Mouse (Mus musculus) gastrocnemius, postnatal 36 days (tissue): ENCODE results near the gene Cpn1. TPM values are rescaled to one million over a fixed set of nuclear protein-coding genes. Genes with fewer than 3 reads are reported as not detected.

Source experiments
- DNase-seq, 2 experiments: peaks; one replicate each; pipeline ENCODE4 v3.0.0; 2022
- intact Hi-C: fragments of 180-260 bp; cut with DNase I; formaldehyde crosslinking; loops from one replicate; pipeline ENCODE4 v1.15.1; 2025
- total RNA-seq, 2 experiments: library from RNA; stranded (reverse); gene quantifications; 2 replicates each; pipeline ENCODE4 v1.2.3; 2021

Gene Cpn1
- total RNA-seq, 2 experiments from 2014 or later, result not detected

DNA sequence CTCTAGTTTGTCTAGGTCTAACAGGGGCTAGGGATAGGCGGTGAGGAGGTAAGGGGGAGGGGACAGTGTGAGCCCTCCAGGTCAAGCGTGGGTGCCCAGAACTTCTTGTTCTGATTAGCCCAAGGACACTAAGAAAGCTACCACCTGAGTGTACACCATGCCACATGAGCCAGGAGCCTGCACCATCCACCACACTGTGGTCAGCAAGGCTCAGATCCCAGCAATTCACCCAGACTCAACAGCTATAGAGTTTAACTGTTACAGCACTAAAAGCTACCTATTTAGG lies 69.0 kb downstream of the Cpn1 start:
- DNase-seq, result no peak
- intact Hi-C loops, result no loop called here

DNA sequence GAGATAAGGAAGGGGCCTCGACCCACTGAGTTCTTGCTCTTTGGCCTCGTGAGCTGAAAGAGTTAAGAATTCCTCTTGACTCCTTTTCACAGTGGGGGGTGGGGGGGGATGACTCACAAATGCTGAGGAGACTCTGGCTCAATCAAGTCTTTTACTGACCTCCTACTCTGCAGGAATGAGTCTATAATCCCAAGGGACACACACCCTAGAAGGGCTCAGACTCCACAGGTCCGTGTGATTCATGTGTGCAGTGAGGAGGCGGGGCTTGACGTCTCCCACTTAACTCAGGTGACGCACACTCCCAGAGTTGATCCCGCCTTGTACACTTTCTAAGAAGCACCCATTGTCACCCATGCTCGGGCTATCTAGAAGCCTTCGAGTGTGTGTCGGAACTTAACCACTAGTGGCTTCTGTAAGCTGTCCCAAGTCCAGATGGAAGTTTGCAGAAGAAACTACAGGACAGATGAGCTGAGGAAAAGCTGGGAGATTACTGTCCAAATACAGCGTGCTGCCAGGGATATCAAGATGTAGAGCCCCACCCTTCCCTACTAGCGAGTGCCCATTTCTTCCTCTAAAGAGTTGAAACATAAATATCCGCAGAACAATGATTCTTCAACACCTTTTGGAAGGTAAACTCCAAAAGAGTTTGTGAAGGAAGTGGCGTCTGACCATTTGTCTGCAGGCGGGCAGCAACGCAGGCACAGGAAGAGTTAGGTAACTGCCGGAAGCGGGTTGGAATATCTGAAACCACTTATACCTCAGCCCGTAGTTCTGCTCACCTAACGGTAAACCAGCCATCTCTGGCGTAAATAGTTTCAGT lies 69.6 kb downstream of the Cpn1 start:
- intact Hi-C loops, result no loop called here
- no peak for DNase-seq

DNA sequence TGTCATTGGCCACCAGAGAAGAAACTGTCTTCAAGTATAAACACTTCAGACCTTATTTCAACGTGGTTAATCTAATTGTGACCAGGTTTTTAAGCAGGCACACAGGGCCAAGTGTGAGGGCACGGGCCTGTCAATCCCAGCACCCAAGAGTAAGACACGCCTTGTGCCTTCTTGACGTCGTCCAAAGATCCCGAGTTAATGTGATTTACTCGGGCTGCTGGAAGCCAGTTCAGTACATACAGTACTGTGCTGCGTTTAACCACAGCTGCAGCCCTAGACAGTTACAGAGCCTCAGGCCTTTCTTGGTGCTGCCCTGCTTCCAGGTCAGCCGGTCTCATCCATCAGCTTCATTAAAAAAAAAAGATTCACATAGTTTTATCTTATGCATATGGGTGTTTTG lies 70.9 kb downstream of the Cpn1 start:
- intact Hi-C loops, result no loop called here
- no peak for DNase-seq

DNA sequence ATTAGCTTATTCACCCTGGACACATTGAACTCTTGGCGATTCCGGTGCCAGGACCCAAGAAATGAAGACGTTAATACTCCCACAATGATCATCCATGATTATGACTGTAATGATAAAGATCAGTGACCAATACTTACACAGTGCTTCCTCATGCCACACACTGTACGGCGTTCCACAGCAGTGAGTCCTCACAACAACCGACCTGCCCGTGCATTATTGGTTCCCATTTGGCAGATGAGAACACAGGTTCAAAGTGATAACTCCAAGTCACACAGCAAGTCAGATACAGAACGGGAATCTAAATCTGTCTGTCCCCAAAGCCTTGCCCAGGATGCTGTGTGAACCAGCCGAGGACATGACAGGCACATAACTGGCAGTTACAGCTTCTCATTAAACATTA lies 71.4 kb downstream of the Cpn1 start:
- DNase-seq, result no peak
- intact Hi-C loops, result no loop called here

DNA sequence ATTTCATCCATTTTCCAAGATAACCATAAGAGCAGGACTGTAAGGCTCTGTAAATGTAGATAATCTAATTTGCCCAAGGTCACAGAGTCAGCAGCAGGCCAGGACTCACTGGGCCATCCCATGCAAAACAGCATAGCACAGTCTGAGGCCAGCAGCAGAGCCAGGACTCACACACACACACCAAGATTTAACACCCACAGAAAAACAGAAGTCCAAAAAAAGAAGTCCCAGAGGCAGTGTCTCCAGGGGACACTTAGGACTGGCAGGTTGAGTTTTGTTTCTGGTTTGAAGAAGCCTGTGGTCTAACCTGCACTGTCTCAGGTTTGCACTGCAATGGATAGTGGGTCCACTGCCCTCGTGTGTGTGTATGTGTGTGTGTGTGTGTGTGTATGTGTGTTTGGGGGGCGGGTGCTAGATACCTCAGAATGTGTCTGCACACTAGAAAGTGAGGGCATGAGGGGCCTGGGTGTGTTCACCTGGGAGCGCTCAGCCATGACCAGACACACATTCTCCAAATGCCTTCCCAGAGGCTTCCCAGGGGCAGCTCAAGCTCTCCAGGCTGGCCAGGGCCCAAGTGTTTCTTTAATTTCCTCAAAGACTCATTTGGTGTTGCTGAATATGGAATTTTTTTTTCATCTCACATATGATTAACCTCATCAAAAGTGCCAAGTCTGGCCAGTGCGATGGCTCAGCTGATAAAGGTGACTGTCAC lies 73.4 kb downstream of the Cpn1 start:
- DNase-seq, result no peak
- intact Hi-C loops, result no loop called here

DNA sequence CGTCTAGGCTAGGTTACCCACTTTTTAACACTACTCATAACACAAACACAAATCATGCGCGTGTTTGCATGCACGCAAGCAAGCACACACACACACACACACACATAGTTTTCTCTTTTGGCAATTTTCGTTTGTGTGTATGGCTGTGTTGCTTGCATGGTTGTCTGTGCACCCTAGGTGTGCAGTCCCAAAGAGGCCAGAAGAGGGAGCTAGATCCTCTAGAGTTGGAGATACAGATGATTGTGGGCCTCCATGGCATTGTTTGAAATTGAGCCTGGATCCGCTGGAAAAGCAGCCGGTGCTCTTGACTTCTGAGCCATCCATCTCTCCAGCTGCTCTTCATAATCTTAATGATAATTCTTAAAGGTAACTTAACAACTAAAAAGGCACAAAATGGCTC lies 79.9 kb downstream of the Cpn1 start:
- no peak for DNase-seq
- intact Hi-C loops, result loop anchor here (2.0 kb wide), 1 partner anchor 54 kb away; no protein-coding TSS in a partner anchor

Other genes starting within 250 kb of the Cpn1 start
- gene Cutc, start 233.6 kb downstream of the Cpn1 start, total RNA-seq, result 10 to 100 TPM; 13.7 to 18.2 TPM
- gene Cox15, start 233.6 kb downstream of the Cpn1 start, total RNA-seq, result 10 to 100 TPM; 17.2 to 20.7 TPM
- not detected for gene Abcc2, start 204.4 kb downstream of the Cpn1 start, total RNA-seq
- 1 to 10 TPM; 8.3 to 9.7 TPM for gene Dnmbp, start 46.4 kb downstream of the Cpn1 start, total RNA-seq
- under 1 TPM in 1 of 2 experiments, not detected in 1; 0.23 TPM for gene Cyp2c23, start 42.7 kb upstream of the Cpn1 start, total RNA-seq
- gene Erlin1, start 83.2 kb upstream of the Cpn1 start, total RNA-seq, result 1 to 10 TPM; 3.1 to 4.0 TPM
- gene Chuk, start 120.9 kb upstream of the Cpn1 start, total RNA-seq, result 10 to 100 TPM; 13.7 to 17.8 TPM
- 1 to 10 TPM; 5.6 to 5.9 TPM for gene Cwf19l1, start 149.3 kb upstream of the Cpn1 start, total RNA-seq
- gene Bloc1s2, start 159.9 kb upstream of the Cpn1 start, total RNA-seq, result 10 to 100 TPM; 11.5 to 12.3 TPM
- gene Pkd2l1, start 205.9 kb upstream of the Cpn1 start, total RNA-seq, result not detected
- gene Scd3, start 216.7 kb upstream of the Cpn1 start, total RNA-seq, result not detected